Mouse (Mus musculus): Measurements from ENCODE around the gene Ubl4a.
"Not testable (repeated sequence)": the region's sequence is repeated elsewhere in the genome, so short reads cannot be mapped to it uniquely, and the experiment has no call there.

Ubl4a gene

DNA sequence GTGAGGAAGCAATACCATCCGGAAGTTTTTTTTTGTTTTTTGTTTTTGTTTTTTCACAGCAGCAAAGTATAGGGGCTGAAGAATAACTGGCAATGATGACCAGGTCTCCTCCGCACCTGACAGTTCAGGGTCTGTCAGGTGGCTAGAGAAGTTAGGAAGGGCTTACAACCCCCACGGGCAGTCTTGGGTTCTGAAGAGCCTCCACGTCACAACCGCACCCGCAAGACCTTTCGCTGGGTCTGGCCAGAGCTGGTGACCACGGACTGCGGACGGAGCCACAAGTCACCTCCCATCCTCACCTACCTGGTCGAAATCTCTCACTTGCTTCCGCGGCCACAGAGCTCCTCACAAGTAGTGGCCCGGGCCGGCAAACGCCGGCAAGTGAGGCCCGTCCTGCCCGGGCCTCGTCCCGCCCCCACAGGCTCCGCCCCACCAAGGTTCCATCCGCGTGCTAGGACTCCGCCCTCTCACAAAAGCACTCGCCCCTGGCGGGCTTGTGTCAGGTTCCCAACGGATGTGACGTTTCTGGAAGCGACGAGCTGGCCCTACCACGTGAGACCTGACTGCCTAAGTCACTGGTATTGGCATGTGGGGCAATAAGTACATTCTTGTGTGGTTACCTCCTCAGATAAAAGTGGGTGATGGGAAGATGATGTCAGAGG is at the start of gene Ubl4a, which contains the start of gene Slc10a3:
TSS of gene Ubl4a (minus strand) at position 331 of the 662 bp plus-strand sequence.
TSS of gene Slc10a3 (minus strand) at position 462 of the 662 bp plus-strand sequence.
- peak; percentile 86 for DNase-seq (ENCODE audit: low spot score)

DNA sequence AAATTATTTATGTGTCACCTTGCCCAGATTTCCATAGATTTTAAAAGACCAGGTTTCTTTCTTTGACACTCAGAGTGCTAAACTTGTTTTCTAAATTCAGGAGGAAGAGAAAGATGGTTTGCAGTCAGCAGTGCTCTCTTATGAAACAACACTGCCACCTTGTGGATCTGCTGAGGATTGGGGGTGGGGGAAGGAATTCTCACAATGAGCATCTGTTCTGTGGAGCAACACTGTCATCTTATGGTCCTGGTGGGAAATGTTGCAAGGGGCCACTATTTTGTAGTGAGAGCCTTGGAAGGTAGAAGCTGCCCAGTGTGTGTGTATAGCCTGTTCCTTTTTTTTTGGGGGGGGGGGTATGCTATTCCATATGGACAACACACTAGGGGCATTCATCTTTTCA is 40.4 kb upstream of the Ubl4a start:
- DNase-seq (ENCODE audit: low spot score), result peak; percentile 50

DNA sequence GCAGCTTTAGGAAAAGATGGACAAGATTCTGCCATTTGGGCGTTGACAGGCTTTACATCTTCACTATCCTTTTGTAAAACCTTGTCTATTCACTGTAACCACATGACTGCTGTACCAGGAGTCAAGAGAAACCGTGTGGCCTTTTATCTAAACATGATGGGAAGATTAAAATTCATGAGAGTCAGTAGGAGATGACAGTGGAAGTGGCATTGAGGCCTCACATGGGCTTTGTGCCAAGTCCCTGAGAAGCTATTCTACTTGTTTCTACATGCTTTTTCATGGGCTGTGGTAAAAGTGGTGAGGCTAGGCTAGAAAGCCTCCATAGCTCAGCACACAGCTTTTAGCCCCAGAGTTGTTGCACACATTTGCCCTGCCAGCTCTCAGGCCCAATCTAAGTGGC is 35.3 kb upstream of the Ubl4a start:
- no peak for DNase-seq (ENCODE audit: low spot score)

DNA sequence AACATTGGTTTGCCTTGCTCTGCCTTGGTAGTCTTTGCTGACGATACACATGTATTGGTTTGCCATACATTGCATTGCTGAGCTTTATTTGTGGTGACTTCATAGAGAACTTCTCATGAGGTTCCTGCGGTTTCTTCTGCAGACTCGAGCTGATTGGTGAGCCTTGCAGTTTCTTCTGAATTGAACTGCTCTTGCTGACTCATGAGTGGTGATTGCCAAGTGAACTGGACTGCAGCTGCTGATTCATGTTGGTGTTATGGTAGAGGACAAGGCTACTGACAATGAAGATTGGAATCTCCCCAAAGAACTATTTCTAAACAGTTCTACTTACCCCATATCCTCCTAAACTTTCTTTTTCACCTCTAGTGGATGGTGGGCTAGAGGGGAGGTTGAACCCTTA is 27.1 kb upstream of the Ubl4a start:
- no peak for DNase-seq (ENCODE audit: low spot score)

DNA sequence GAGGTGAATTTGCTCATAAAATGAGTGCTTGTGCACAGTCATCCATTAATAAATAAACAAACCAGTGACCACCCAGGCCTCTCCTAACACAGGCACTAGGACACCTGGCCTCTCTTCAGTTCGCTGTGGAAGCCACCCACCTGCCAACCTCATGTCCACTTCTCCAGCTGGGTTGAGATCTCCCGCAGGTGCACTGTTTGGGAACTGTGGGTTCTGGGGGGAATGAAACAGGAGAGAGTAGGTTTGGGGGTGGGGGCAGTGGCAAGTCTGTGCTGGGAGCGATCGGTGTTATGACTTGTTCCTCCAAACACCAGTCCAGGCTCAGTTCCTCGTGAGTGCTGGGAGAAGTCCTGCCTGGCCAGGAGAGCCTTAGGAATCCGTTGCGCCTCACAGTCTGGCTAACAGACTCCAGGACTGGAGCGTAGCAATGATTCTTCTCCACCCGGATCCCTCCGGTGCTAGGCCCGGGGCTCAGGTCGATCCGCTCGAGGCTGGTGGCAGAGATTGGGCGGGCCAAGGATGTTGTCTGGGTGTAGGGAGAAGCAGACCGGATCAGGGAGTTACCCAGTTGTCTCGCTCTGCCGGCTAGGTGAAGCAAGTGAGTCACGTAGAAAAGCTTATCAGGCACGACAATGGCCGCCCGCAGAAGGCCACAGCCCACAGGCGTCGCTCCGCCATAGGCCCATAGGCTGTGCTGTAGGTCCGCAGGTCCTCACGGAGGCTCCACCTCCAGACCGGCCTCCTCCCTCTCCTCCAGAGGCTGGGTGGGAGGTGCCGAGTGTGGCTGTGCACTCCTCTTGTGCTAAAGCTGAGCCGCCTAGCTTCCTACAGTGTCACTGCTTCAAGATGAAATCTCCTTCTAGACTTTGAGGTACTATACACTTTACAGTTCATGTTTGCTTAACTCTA is 19.8 kb upstream of the Ubl4a start, which contains the start of the genes Fam3a and Ikbkg:
TSS of gene Fam3a (minus strand) at position 738 of the 909 bp plus-strand sequence.
TSS of gene Ikbkg (plus strand) at position 756 of the 909 bp plus-strand sequence.
- peak; percentile 79 for DNase-seq (ENCODE audit: low spot score)

DNA sequence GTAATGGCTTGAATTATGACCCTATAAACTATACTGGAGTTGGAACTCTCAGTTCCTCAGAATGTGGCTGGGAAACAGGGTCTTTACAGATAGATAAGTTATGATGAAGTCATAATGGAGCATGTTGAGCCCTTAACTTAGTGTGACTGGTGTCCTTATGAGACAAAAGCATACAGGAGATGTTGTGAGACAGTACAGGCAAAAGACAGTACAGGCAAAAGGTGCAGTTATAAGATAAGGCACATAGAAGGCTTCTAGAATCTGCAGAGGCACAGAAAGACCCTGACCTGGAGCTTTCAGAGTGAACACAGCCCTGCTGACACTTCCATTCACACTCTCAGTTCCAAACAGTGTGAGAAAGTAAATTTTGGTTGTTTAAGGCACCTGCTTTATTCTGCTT is 15.1 kb upstream of the Ubl4a start:
- no peak for DNase-seq (ENCODE audit: low spot score)

DNA sequence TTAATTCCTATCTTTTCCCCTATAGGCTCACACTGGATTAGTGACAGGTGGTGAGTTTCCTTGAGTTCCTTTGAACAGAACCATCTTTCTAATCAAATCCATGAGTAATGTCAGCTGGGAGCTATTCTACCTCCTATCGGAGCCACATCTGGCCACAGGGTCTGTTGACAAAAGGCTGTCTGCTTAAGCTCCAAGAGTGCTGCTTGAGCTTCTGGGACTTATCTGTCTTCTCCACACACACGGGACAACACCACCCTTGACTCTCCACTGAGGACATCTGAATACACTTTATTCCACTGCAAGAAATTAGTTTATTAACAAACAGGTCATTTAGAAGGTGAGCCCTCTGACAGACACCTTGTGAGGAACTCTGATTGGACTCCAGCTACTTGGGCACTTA is 11.4 kb upstream of the Ubl4a start:
- DNase-seq (ENCODE audit: low spot score), result no peak

DNA sequence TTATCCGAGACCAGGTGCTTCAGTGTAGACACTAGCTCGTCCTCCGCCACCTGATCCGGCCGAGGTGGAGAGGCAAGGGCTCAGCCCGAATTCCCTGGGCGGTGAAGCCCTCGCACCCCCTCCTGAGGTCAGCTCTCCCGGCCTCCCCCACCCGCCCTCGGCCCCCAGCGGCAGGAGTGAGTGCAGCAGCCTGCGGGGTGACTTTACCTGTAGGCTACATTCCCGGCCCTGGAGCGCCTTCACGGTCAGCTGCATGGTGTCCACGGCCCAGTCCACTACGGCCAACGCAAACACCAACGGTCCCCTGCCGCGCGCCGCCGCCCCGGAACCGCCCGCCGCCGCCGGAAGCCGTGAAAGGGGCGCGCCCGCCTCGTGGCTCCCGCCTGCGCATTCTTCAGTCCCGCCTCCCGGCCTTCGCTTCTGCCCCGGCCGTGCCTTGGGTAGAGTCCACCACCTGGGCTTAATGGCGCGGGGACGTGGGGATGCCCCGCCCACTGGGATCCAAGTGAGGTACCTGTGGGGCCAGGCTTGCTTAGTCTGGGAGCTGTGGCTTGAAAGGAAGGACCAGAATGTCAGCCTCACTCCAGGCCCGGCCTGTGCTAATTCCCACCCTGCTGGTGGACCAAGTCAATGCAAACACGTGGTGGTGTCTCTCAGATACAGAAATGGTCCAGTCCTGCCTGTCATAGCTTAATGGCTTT is 4.7 kb downstream of the Ubl4a start:
- DNase-seq (ENCODE audit: low spot score), result peak; percentile 76

DNA sequence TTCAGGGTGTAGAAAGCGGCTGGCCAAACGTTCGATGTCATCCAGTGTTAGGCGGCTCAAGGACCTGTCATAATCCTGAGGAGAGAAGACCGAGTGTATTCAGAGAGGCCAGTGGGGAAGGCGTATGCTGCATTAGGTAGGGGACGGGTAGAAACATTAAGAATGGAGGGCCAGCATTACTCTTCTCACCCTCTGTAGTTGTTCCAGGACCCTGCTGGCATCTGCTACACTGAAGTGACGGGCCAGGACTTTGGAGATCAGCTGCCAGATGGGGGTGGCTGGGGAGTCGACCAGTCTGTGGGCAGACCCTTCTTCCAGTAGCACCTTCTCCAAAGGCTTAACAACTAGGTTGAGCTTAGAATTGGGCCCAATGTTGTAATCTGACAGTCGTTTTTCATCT is 5.5 kb downstream of the Ubl4a start:
- no peak for DNase-seq (ENCODE audit: low spot score)

DNA sequence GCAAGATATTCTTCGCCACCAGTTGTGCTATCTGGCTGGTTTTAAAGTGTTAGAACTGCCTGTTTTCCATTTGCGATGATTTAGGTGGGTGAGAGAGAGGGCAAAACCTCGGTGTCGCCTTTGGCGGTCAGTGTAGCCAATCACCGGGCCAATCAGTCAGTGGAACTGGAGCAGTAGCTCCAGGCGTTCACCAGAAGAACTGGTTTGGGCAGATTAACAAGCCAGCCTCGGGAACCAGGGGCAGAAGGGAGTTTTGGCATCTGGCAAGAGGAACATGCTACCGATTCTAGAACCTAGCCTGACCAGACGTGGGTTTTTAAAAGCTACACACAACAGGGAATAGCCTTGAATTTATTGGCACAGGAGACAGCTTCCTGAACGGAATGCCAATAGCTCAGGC is 13.8 kb downstream of the Ubl4a start:
- DNase-seq (ENCODE audit: low spot score), result no peak

DNA sequence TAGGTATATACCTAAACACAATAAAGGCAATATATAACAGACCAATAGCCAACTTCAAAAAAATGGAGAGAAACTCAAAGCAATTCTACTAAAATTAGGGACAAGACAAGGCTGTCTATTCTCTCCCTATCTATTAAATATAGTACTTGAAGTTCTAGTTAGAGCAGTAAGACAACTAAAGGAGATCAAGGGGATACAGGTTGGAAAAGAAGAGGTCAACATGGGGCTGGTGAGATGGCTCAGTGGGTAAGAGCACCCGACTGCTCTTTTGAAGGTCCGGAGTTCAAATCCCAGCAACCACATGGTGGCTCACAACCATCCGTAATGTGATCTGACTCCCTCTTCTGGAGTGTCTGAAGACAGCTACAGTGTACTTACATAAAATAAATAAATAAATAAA is 15.9 kb downstream of the Ubl4a start:
- DNase-seq (ENCODE audit: low spot score), result not testable (repeated sequence)

DNA sequence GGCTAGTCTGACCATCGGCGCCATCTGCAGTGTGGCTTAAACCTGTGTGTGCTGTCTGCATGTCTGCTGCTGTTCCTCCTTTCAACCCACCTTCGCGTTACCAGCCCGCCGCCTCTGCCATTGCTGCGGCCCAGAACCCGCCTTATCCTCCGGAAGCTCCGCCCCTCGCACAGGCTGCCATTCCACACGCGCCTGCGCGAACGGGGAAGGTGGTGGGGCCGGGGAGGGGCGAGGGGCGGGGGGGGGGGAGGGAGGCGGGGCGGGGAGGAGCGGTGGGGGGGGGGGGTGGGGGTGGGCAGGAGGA is 19.6 kb downstream of the Ubl4a start, which contains the start of gene Lage3:
TSS of gene Lage3 (minus strand) at position 152 of the 304 bp plus-strand sequence.
- DNase-seq (ENCODE audit: low spot score), result peak; percentile 80

DNA sequence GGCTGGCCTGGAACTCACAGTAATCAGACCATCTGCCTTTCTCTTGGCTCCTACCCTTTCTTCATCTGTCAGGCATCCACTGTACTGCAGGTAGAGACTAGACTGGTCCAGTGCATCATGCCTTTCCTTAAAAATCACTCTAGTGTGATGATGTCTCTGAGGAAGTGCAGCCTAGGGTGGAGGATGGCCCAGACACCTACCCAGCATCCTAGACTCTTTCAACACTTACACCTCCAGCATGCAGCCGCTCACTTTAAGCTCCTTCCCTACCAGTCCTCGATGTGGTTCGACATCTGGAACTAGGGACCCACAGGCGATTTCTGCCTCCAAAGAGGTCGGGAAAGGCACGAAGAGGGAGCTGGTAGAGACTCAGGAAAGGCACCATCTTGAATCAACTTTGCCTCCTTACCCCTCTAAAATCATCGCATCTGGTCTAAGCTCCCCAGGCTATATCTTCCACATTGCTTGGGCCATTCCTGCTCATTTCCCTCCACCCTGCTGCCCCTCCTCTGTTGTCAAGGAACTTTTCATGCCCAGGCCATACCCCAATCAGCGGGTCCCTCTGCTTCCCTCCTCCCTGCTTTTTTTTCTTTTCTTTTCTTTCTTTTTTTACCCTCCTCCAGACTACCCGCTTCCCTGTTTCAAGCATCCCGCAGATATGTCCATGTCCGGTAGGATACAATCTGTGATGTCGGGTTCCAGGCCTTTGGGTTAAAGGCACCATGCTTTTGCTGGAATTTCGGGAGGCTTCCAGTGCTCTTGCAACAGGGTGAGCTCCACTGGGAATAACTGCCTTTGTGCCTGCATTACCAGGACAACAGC is 20.2 kb downstream of the Ubl4a start:
- no peak for DNase-seq (ENCODE audit: low spot score)

DNA sequence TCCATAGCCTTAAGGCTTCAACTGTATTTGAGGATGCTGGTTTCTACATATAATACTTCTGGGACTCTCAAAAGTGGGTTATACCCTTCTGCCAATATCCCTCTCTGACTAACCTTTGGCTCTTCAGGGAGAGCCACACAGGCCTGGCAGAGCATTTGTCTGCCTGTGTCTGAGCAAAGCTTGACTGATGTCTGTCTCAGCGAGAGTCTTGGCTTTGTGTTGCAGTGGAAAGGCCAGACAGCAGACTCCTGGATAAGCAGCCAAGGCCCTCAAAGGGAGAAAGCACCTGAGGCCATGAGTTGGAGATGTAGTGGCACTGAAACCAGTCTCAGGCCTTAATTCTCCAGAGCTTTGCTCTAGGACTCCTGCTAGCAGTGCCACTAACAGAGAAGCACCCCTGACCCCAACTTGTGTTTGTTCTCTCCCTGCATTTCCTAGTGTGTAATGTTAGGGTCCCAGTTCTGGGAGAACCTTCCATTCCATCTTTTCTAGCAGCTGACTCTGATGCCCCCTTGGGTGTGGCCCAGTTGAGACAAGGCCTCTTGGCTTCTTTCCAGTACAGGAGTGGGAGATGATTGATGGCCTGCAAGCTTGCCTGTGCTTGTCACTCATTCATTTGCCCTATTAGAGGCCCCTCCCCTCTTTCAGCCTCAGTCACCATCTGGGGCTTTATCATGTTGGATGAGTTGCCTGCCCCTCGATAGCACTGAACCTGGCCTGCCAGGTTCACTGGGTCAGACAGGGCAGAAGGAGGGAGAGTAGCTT is 42.7 kb downstream of the Ubl4a start:
- DNase-seq (ENCODE audit: low spot score), result no peak

DNA sequence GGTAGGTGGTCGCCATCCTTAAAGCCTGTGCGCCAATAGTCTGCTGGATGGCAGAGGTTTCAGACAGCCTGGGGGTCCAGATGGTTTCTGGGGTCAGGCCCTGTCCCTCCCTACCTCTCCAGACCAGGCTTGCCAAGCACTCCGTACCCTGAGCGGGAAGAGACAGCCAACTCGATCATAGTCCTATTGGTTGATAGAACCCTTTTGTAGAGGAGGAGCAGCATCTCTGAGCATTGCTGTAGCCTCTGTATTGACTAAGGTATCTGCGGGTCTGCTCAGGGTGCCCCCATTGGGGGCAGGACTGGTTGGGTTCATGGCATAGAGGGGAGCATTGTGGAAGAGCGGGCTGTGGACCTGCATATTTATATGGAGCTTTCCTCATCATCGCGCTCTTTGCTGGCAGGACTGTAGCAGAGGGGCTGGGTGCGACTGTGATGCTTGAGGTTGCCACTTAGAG is 43.8 kb downstream of the Ubl4a start:
- DNase-seq (ENCODE audit: low spot score), result no peak

DNA sequence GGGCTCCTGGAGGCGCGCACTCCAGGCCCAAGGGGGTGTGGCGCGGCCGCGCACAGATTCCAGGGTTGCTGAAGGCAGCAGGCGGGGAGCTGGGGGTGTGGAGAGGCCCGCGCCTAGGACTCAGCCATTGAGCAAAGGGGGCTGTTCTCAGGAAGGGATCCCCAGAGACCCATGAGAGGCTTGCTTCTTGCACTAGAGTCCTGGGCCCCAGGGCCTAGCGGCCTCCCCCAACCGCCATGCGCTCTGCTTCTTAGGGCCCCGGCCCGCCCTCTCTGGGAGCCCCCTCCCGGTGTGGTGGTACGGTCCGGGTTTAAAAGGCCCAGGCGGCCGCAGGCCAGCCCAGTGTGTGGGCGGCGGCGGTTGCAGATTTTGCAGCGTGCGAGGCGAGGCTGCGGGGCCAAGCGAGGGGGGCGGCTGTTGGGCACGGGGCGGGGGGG is 44.3 kb downstream of the Ubl4a start, which contains the start of gene Plxna3:
TSS of gene Plxna3 (plus strand) at position 342 of the 437 bp plus-strand sequence.
- DNase-seq (ENCODE audit: low spot score), result peak; percentile 79
